Mouse (Mus musculus): Measurements from ENCODE around the gene Mdm2.

DNA sequence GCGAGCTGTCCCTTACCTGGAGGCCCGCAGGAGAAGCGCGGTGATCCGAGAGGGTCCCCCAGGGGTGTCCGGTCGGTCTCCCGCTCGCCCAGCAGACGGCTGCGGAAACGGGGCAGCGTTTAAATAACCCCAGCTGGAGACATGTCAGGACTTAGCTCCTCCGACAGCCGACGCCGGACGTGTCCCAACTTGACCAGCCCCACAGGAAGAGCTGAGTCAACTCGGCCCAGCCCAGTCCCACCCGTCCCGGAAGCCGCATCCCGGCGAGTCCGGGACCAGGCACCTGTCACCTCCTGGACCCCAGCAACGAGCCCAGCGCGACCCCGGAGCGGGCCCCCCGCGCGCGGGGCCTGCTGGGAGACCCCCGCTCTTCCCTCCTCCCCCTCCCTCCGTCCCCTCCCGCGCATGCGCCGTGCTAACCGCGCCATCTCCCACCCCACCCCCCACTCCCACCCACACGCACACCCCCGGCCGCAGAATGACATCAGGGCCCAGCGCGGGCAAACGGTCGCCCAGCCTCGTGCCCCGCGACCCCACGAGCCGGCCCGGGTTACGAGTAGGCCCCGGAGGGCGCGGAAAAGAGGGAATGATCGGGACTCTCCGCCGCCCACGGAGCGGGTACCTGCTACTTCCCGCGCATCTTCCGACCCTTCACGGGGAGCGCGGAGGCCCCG is 491 bp downstream of the Mdm2 start:
- TF ChIP-seq CTCF (IDR thresholded peaks at IDR 0.05; ENCODE audit: extremely low read depth, insufficient read depth, insufficient read length, insufficient replicate concordance) (no peak), POLR2A (IDR thresholded peaks at IDR 0.05; ENCODE audit: low read depth, low read length) (no peak)
